Mouse (Mus musculus) kidney, adult 11 months (tissue): ENCODE measurements around the gene Chst3.
"Not testable (repeated sequence)": the region's sequence is repeated elsewhere in the genome, so short reads cannot be mapped to it uniquely, and the experiment has no call there.

Experiments used
- DNase-seq: peaks from one replicate; pipeline ENCODE4 v3.0.0; 2022

Gene Chst3

DNA sequence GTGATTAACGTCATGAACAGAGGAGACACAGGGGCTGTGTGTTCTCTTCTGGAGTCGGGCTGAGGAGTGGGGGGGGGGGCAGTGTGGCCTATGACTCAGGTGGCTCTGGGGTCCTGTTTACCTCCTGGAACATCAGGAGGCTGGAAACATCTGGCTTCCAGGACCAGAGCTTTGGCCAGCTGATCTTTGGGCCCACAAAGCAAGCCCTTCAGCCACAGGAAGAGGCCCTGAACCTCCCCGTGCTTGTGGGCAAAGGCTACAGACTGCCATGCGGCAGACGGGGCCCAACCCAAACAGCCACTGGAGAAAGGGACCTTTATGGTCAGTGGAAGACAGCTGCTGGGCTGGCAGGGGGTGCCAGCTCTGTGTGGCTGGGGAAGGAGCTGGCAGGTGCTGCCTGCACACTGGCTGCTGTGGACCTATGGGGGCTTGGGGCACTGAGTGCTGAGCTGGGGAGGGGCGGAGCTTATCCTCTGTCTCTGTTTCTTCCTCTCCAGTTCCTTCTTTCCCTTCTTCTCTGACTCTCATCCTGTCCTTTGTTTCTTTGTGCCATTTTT lies 67.9 kb downstream of the Chst3 start:
- DNase-seq = no peak

DNA sequence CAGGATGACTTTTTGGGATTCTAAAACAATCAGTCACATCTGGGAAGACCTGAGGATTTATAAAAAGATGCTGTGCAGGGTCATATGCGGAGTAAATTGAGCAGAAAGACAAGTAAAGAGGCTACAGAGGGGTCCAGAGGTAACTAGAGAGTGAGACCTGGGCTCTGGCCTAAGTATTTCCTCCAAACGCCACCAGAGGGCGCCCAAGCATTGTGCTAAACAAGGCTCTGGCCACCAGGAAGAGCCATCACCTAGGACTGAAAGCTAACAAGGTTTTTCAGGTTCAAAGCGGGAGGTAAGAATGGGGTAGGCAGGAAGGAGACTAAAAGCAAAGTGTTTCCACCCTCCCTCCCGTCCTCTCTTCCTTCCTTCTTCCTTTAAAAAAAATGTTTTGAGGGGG lies 71.0 kb downstream of the Chst3 start:
- DNase-seq = peak; percentile 41

DNA sequence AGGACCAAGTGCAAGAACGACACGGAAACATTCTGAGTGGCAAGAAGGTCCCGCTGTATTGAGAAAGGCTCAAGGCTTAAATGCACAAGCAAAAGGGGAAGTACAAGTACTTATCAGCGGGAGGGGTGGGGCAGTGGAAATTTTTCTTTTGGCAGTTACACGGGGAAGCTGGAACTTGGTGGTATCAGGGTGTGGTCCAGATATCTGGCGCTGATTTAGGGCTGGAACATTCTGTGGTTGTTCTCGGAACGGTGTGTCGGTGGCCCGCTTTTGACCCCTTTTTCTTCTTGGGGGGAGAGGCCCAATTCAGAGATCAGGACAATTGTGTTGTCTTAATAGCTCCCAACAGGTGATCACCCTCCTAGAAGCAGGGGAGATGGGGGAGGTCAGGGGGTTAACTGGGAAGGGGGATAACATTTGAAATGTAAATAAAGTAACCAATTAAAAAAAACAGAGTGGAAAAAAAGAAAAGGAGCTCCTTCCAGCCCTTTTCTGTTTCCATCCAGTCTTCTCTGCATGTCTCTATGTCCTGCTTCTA lies 71.5 kb downstream of the Chst3 start:
- DNase-seq = not testable (repeated sequence)

DNA sequence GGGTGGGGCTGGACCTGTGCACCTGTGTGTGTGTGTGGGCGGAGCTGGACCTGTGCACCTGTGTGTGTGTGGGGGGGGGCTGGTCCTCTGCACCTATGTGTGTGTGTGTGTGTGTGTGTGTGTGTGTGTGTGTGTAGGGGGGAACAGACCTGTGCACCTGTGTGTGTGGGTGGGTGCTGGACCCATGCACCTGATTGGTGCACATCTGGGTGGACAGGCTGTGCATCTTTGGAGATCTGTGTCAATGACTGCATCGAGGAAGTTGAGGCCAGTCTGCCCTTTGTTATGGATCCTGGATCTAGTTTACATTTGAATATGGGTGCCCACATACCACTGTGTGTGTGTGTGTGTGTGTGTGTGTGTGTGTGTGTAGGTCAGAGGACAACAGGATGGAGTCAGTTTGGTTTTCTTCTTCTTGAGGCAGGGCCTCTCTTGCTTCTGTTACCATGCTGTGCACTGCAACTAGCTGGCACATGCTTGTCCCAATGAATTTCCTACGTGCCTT lies 77.4 kb downstream of the Chst3 start:
- DNase-seq = no peak

DNA sequence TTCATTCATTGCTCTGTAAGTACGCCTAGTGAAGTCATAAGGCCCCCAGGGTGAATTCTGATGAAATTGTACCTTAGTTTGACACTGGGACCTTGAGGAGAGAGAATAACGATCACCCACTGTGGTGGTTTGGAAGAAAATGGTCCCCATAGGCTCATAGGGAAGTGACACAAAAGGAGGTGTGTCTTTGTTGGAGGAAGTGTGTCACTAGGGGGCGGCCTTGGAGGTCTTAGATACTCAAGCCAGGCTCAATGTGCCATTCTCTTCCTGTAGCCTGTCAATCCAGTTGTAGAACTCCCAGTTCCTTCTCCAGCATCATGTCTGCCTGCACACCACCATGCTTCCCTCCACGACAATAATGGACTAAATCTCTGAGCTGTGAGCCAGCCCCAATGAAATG lies 78.3 kb downstream of the Chst3 start:
- no peak for DNase-seq

DNA sequence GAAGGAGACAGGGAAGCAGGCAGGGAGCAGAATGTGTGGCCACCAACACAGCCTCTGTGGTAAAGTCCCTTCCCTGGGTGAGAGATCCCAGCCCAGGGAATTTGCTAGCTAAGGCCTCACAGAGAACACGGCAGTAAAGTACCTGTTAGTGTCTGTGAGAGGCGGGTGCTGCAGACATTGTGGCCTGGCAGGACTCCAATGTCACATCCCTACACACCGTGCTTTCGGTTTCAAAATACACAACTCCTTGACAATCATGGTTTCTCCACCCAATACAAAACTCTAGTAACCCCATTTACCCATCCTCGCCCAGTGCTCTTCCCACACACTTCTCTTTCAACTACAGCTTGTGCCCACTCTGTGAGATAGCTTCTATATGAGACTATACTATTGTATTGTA lies 80.4 kb downstream of the Chst3 start:
- DNase-seq = no peak

DNA sequence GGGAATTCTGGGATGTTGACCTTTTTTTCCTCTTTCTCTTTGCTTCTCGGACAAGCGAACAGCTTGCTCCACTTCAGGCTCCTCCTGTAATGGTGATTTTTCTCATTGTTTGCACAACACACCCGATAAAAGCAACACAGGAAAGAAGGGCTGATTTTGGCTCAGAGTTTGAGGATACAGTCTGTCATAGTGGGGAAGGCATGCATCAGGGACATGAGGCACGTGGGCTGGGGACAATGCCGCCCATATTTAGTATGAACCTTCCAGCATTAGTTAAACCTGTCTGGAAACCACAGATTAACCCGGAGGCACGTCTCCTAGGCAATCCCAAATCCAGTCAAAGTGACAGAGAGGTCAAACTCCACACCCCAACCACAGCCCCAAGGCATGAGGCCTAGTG lies 82.1 kb downstream of the Chst3 start:
- no peak for DNase-seq

DNA sequence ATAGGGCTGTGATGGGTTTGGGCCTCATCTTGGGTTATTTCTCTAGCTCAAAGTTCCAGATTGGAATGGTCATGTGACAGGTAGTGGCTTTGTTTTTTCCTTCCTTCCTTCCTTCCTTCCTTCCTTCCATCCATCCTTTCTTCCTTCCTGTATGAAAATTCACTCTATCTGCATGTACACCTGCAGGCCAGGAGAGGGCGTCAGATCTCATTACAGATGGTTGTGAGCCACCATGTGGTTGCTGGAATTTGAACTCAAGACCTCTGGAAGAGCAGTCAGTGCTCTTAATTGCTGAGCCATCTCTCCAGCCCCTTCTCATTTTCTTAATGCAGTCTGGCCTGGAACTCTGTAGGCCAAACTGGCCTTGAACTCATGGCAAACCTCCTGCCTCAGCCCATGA lies 83.0 kb downstream of the Chst3 start:
- DNase-seq = not testable (repeated sequence)

DNA sequence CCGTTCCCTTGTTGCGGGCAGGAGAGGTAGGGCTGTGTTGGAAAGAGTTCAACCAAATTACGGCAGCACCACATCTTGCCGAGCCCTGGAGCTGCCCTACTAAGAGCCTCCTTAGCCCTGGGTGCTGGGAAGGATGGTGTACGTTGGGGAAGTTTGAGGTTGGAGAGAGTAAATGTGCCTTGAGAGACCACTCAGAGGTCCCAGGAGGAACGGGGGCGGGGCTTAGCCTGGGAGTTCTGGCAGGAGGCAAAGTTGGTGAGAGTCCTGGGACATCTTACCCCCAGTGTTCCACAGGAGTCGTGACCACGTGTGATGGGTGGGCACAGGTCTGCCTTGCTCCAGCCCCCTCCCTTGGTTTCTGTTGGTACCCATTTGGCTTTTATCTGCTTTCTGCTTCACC lies 84.9 kb downstream of the Chst3 start:
- DNase-seq = no peak

DNA sequence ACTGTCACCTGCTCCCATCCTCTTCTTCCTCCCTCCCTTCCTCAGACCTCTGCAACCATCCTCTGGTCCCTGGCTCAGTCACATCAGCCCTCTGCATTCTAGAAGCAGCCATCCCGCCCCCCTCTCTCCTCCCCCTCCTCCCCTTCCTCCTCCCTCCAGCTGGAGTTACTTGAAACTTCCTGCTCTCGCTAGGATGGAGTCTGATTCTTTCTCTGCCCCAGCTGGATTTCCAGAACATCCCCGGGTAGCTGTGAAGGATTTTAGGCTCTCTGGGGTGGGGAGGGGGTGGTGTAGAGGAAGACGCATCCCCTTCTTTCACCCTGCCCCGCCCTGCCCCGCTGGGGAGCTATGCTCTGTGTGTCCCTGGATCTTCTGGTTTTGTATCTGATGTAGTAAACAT lies 85.6 kb downstream of the Chst3 start:
- DNase-seq = no peak
